Mouse (Mus musculus): ENCODE measurements around the gene Sufu.
A peak's percentile ranks its signal among the peaks of the same experiment; 100 is the strongest.

Sufu gene

DNA sequence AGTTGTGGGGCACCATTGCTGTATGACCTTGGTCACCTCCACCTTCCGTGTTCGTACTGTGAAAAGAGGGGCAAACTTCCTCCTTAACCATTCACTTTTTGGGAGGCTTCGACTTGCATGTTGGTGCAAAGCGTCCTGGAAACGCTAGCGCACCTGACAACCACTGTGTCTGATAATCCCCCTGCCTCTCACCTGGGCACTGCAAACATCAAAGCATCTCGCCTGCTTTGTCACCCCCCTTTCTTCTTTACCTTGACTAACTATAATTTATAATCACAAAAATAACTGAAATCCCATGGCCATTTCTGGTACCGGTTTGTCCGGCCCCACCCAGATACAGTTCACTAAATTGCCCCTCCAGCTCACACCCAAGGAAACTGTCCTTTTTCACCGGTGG is 2.0 kb upstream of the Sufu start:
- DNase-seq: no peak

DNA sequence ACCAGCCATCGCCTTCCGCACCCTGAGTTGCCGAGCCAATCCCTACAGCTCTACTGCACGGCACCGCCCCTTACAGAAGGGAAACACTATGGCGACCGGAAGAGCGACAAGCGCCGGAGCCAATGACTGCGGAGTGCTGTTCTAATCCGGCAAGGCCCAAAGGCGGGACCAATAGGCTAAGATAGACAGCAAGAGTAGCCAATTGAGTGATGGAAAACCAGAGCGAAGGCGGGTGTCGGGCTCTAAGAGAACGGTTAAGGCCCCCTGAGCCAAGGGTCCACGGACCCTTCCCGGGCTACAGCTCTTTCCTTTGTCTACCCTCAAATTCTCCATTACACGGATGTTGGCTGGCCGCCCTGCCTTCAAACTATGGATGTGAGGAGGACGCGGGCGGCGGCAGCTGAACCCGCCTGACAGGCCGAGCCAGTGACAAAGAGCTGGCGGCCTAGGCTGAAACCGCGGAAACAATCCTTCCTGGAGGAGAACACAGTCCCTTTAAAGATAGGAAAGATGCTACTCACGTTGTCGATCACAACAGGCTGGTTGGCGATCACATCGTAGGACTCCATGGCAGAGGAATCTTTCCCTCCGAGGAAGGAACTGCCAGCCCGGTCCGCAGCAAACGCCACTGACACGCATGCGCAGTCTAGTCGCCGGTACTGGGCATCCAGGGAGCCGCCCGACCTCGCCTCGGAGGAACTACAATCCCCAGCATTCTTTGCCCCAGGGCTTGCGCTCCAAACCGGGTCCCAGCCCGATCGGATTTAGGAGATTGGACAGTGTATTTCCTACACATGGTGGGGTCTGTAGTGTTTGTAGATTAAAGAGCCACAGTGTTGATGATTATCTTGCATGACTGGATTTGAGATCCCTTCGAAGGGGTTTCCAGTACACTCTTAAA is 1.3 kb upstream of the Sufu start, which contains the start of gene Actr1a:
Actr1a (minus strand) TSS at position 640 of the 901 bp plus-strand sequence.
- peak; percentile 95 to 96 for DNase-seq

DNA sequence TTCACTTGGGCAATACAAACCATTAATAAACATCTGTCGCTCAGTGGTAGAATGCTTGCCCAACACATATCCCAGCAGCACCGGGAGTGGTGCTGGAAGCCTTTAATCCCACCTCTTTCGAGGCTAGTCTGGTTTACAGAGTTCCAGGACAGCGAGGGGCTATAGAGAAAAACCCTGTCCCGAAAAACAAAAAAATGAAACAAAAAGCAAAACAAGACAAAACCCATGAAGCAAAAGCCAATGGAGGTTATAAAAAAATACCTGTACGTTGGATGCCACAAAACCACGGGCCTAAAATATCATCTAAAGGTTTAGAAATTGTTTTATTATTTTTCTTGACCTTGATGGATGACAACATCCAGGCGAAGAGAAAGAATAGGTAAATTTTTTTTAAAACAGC is 587 bp upstream of the Sufu start:
- no peak for DNase-seq

DNA sequence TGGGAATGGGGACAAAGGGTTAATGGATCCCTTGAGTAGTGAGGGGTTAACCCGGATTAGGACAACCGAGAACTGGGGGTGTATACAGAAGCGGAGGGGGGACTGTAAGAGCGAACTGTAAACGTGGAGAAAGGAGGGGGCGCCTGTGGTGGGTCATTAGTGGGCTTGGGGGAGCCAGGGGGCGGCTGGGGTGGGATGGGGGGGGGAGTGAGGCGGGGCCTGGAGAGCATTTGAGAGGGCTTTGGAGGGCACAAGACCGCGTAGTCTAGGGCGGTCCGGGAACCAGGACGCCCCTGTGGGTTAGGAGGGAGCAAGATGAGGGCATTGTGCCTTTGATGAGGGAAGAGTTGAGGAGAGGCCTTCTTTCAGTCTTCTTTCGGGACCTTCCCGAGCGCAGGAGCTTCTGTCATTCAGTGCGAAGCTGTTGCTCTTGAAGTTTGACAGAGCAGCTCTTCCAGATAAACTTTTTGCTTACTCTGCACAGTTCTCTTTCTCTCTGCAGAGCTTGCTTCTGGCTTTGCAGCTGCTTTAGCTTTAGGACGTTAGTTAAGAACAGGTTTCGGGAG is 823 bp downstream of the Sufu start:
- peak; percentile 21 to 44 for DNase-seq

DNA sequence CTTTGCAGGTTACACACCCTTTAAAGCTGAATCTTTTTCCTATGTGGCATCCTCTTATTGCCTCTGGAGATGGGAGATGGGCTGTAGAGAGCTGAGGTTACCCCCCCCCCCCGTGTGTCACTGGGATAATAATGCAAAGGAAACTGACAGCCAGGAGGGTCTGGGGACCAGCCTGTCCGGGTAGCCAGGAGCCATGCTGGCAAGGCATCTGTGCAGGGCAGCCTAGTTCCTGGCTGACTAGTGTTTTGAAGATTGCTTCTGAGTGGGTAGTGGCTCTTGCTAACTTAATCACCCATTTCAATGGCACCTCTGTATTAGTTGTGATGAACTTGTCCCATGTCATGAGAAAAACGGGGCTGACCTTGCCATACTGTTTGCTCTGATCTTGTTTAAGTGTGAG is 1.7 kb downstream of the Sufu start:
- no peak for DNase-seq

DNA sequence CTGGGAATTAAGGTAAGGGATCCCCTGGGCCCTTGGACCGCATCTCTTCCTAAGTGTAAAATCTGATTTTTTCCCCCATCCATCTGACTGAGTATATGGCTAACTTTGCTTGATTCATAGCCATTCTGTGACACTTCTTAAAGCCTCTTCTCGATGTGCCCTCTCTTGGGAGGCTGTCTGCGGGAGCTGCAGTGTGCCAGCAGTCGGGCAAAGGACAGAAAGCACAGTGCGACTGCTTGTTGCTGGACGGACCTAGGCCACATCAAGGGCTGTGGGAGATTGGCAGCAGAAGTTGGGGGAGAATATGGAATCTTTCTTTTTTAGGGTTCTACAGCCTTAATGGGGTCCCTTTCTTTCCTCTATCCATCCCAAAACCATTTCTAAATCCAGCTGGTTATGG is 2.7 kb downstream of the Sufu start:
- no peak for DNase-seq

DNA sequence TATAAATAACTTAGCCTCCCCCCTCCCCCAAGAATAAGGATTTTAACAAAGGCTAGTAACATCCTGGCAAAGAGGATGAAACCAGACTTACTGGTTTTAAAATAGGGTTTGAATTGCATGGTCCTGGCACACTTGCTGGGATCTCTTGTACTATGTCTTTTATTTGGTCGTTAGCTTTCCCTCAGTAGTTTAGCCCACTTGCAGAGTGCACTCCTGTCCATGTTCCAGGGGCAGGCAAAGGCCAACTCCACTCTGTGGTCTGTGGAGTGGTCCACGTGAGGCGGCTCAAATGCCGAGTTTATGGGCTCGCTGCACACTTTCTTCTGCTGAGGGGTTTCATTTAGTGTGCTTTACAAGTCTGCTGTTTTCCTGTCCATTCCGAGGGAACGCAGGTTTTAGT is 3.2 kb downstream of the Sufu start:
- no peak for DNase-seq

DNA sequence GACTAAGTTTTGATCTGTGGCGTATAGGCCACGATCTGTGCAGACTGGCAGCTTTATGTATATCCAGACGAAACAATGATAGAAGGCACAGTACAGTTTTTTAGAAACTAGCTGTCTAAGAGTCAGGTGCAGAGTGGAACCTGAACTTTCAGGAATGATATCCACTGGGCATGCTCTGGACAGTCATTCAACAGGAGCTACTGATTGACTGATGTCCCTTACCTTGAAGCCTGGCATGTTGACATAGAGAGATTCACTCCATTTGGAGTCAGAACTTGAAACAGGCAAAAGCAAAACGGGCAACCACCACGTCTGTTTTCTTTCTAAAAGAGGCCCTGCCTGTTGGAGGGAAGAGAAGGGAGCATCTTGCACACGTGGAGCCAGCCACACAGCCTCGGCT is 3.9 kb downstream of the Sufu start:
- DNase-seq: no peak

DNA sequence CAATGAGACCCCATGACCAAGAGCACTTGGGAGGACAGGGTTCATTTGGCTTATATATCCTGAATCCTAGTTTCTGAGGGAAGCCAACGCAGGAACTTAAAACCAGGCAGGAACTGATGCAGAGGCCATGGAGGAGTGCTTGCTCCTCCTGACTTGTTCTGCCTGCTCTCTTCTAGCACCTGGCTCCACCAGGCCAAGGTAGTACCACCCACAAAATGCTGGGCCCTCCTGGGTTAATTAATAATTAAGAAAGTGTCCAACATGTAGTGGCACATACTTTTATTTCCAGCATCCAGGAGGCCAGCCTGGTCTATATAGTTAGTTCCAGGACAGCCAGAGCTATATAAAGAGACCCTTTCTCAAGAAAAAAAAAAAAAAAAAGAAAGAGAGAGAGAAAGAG is 7.3 kb downstream of the Sufu start:
- DNase-seq: no peak

DNA sequence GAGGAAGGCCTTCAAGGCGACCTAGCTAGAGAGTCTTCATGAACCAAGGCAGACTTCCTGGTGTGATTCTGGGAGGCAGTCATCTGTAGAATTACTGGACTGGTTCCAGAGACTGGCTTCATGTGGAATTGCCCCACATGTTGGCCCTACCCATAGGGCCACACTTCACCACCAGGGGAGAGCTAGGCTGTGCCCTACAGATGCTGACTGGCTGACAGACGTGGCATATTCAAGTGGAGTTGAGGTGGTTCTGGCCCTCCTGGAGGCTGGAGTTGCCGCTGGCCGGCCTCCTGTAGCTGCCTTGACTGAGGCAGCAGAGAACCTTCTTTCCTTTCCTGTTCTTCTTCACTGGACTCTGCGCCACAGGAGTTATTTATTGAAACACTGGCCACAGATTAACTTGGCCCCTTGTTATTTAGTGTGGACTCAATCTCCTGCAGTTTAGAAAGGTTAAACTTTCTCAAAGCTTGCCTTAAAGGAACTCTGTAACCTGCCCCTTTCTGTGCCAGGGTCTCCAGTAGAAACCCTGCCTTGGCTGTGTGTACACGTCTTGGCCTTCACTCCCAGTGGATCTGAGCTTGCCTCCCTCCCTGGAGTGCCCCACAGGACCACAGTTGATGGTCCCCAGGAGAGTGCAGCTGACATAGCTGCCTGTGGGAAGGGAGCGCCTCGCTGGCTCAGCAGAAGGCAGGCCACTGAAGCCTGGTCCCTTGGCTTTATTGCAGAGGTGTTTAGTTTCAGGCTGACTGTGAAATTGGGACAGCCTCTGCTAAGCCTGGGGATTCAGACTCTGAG is 10.1 kb downstream of the Sufu start:
- no peak for DNase-seq

DNA sequence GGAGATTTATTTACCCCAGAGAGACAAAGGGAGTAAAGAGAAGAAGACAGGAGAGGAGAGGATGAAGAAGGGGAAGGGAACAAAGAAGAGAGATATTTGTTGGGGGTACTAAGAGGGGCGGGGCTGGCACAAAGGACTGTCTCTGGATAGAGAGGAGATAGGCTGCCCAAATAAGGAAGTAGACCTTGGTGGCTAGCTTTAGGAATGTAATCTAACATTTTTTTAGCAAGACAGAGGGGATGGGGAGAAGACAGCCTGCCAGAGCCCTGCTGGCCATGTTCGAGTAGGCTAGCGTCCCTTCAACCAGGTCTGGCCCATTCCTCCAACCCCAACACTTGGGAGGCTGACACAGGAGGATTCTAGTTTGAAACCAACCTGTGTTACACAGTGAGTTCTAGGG is 12.8 kb downstream of the Sufu start:
- DNase-seq: no peak

DNA sequence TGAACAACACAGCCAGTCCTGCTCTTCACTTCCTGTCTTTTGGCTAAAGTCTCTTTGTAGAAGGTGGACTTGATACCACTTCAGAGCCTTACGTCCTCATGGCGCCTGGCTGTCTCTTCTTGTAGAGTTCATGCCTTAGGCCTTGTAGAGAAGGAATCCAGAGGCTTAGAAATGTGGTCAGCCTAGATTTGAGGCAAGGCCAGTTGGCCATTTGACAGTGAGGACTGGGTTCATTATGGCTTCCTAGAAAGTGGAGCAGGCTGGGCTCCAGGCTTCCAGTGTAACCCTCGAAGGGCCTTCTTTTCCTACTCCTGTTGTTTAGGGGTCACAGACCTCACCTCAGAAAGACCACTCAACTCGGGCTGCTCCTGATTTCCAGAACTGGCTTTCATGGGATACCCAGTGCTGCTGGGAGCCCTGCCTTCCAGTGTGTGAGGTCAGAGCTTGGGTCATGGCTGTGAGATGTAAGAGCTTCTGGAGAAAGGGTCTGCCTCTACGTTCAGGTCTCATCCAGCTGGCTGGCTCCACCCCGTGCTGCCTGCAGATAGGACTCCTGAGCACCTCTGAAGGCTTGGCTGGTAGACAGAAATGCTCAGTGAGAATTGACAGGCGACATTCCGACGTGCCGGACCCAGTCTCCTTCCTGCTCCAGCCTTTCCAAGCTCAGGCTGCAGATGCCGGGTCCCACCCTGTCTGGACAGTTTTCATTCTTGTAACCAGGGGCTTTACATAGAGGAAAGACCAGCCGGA is 15.5 kb downstream of the Sufu start:
- no peak for DNase-seq

DNA sequence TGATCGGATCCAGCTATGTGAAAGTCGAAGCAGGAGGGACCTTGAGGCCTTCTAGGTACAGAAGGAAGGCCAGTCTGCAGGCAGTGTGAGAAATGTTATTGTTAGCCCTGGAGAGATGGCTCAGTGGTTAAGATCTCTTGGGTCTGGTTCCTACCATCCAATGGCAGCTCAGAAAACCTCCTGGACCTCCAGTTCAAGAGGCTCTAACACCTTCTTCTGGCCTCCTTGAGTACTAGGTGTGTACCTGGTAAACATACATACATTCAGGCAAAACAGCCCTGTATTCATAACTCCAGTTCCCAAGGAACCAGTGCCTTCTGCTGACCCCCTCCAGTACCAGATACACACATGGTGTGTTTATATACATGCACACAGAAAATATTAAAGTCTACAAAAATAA is 17.3 kb downstream of the Sufu start:
- no peak for DNase-seq

DNA sequence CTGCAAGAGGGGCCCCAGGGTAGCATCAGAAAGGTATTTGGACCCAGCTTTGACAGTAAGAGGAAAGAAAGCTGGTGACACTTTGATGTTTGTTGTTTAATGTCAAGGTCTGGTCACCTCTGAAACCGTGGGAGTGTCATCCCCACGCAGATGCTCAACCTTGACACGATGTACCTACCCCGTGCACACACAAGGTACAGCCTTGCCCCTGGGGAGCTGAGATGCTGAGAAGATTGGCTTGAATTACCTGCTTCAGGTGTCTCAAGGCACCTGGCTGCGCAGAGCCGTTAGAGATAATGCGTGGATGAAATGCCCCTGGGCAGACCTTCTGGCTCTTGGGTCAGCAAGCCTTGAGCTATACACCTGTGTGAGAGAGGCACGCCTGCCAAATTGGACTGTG is 17.8 kb downstream of the Sufu start:
- no peak for DNase-seq

DNA sequence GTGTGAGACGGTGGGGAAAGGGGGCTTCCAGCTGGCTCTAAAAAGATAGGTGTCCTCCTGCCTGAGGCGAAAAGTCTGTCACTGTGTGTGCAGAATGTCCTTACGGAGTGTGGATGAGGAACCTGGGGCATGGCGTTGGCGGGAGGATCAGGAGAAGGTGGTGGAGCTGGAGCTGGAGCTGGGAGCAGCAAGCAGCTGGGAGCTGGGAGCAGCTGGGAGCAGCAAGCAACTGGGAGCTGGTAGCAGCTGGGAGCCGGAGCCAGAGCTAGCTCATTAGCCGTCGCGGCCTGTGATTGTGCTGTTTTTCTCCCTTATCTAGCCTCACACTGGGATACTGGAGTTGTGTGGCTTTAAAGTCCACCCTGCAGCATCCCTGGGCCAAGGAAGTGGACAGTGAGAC is 19.6 kb downstream of the Sufu start:
- no peak for DNase-seq

DNA sequence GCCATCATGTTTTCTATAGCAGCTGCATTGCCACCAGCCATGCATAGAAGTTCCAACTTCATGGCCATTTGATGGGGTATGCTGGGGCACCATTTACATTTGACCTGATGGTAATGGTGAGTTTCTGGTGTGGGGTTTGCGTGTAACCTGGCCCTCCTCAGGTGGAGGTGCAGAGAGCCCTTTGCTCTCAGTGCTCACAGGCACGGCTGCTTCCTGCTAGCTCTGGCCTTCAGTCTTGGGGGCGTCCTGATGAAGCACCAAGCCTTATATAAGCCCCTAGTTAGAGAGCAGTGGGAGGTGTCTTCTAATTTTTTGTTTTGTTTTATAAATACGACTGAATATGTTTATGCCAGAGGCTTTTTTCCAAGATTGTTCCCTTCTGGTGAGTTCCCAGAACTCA is 21.4 kb downstream of the Sufu start:
- DNase-seq: no peak

DNA sequence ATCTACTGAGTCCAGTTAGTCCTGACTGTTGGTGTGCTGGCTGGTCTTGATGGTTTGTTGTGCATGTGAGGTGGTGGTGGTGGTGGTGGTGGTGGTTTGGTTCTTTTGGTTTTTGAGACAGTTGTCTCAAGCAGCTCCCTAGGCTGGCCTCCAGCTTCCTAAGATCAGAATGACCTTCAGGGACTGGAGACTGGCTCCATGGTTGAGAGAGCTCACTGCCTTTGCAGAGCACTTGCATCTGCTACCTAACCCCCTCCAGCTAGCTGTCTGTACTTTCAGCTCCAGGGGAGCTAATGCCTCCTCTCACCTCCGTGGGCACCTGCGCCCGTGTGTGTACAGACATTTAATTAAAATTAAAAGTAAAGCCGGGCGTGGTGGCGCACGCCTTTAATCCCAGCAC is 23.7 kb downstream of the Sufu start:
- no peak for DNase-seq

DNA sequence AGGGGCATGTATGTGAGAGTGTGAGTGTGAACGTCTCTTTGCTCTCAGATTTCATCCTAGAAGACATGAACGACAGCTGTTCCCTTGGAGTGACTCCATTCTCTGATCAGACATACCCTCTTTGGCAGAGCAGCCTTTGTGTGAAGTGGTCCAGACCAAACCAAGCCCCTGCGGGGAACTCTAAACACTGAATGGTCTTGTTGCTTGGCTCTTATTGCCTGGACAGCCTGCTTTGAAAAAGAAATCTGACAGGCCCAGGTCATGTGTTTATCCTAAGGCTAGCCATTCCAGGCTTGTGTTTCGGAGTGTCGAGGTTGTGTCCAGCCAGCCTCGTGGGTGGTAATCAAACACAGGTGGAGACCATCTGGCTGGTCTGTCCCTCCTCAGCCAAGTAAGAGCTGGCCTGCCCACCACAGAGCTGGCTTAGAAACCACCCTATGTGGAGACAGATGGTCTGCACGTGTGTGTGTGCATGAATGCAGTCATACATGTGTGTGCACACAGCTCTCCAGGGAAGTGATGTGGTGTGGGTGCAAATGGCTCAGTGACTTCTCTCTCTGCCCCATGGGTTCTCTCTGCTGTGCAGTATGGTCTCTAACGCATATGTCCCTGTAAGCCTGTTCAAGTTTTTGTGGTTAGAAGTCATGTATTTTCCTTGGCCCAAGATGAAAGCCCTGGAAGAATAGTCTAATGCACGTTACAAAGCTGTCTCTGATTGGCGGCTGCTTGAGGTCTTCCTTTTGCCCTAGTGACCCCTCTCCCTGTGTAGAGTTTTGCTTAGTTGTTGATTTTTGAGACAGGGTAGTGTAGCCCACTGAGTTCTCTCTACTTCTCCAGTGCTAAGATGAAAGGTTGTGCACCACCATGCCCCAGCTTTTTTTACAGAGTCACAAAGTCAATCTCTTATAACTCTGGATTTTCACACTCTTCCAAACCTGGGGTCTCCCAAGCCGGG is 26.0 kb downstream of the Sufu start:
- no peak for DNase-seq

DNA sequence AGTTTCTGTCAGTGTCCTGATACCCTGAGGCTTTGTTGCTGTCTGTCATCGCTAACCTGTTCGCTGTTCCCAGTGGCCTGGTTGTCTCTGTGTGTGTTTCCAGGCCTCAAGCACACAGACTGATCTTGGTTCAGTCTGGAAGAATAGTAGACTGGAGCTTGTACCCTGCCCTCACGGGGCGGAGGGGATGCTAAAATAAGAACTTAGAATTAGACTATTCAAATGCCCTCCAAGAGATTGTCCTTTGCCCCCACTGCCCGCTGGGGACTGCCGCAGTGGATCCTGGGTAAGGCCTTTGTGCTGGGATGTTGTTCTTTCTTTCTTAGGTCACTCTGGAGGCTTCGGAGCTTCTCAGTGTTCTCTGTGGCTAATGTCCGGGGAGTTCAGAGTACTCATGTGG is 28.6 kb downstream of the Sufu start:
- no peak for DNase-seq

DNA sequence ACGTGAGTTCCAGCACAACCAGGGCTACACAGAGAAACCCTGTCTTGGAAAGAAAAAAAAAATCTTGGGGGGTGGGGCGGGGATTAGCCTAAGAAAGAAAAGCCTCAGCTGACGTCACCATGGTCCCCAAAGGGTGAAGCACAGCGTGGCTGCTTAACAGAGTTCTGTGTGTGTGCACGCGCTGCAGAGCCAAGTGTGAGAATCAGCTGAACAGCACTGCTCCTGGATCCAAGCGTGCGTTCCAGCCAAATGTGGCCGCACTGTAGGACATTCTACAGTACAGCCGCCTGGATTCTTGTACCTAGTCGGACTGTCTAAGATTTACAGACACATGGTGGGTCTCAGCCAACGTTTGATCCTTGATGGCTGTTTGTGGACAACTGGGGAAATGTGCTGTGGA is 29.8 kb downstream of the Sufu start:
- no peak for DNase-seq

DNA sequence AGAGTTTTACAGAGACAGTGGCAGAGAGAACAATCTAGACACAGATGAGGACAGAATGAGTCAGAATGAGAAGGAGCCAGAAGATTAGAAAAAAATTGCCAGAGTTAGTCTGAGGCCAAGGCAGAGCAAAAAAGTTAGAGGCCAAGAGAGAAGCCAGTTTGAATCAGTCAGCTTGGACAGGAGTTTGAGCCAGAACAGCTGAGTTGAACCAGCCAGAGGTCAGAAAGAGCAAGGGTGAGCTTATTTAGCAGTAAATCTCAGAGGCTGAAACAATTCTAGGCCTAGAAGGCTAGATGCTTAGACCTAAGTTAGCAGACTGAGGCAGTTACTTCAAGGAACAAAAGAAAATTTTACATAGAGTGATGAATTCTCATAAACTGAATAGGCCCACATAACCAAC is 32.6 kb downstream of the Sufu start:
- DNase-seq: no peak

DNA sequence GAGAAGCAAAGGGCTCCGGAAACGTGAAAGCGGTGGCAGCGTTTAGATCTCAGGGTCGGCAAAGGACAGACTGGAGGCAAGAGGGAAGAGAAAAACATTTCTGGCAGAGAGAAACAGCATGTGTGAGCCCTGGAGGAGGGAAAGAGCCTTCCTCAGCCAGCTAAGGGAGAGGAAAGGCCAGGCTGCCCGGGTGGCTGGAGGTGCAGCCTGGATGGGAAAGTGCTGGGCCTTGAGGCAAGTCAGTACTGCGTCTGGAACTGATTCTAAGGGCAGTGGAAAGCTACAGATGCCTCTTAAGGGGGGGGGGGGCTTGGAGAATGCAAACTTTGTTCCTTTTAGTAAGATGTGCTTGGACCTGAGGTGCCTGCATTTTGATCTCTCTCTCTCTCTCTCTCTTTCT is 37.0 kb downstream of the Sufu start:
- no peak for DNase-seq

Data from thymus, postnatal 36 days (tissue).